Mouse (Mus musculus): ENCODE measurements at regions not wholly inside any gene's neighbourhood (a gene's known extent, or its start where the extent isn't known, plus 50 kb on each side); places are given as distances from the start of the nearest gene placed in this dataset.

DNA sequence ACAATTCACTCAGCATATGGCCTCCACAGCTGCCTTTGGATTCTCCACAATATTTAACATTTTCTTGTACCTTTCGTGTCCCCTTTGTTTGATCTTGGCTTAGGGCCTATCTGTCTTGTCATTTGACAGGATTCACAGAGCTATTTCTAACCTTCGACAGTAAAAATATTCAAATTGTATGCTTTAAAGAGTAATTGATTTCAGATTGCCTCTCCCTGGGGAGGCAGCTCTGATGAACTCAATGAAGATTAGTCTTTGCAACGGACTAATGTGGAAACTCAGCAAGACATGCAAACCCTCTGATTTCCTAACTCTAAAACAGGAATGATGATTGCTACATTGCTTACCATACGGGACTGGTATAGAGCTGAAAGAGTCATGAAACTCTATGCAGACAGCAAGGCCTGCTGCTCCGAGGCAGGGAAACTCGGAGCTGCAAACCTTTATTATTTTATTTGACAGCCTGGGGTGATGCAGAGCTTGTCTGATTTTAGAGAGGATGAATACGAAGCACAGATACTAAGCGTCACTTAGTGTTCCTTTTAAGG, 67.2 kb upstream of the Cd28 start:
- peaks cover 18% of the 10 kb centered on the region for H3K4me1 ChIP-seq (replicated peaks)
- no peaks in the 10 kb centered on the region for H3K9me3 ChIP-seq
- no peak overlapping the region for H3K9ac ChIP-seq (replicated peaks)
- no peak overlapping the region for H3K4me2 ChIP-seq (replicated peaks)
- no peak overlapping the region for H3K4me3 ChIP-seq (replicated peaks)
- H3K27ac ChIP-seq: no peak overlapping the region
- H3K36me3 ChIP-seq: no peaks in the 10 kb centered on the region
- no peaks in the 10 kb centered on the region for H3K27me3 ChIP-seq
- no peak for ATAC-seq
- 61% methylated on average over 8 of the region's 8 CpGs for WGBS

DNA sequence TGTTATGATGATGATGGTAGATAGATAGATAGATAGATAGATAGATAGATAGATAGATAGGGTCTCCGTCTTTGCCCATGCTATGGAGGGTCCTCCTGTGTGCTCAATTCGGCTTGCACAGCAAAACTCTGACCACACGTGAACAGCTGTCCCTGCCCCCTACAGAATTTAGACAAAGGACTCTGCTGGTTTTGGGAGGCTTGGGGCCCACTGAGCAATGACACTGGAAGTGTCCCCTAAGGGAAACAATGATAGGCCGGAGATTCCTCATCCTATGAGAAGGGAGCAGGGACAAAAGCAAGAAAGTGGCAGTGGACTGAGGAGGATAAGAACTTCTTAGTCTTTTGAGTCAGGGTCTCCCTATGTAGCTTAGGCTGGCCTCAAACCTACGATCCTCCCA, 69.8 kb upstream of the Cd28 start:
- H3K9ac ChIP-seq (replicated peaks): no peak overlapping the region
- no peaks in the 10 kb centered on the region for H3K9me3 ChIP-seq
- no peak overlapping the region for H3K4me2 ChIP-seq (replicated peaks)
- H3K4me3 ChIP-seq (replicated peaks): no peak overlapping the region
- no peak overlapping the region for H3K27ac ChIP-seq
- WGBS: 66% methylated on average over 5 of the region's 5 CpGs
- ATAC-seq: no peak
- H3K4me1 ChIP-seq (replicated peaks): peaks cover 18% of the 10 kb centered on the region
- no peaks in the 10 kb centered on the region for H3K27me3 ChIP-seq
- no peaks in the 10 kb centered on the region for H3K36me3 ChIP-seq

DNA sequence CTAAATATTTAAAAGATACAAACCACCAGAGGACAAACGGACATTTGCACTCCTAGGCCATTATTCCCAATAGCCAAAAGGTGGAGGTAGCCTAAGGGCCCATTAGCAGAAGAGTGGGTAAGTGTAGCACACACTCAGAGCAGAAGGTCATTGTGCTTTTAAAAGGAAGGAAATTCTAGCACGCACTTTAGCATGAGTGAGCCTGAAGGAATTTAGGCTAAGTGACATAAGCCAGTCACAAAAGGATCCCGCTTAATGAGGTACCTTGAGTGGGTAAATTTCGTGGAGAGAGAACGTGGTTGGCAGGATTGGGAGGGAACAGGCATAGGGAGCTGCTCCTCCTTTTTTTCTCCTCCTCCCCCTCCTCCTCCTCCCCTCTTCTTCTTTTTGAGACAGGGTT, 70.4 kb upstream of the Cd28 start:
- Histone ChIP-seq H3K4me2 (replicated peaks) (no peak overlapping the region), H3K9me3 (no peaks in the 10 kb centered on the region), H3K9ac (replicated peaks) (no peak overlapping the region), H3K27me3 (no peaks in the 10 kb centered on the region), H3K27ac (no peak overlapping the region), H3K4me3 (replicated peaks) (no peak overlapping the region), H3K4me1 (replicated peaks) (peaks cover 18% of the 10 kb centered on the region), H3K36me3 (no peaks in the 10 kb centered on the region)
- WGBS: 50% methylated on average over 5 of the region's 5 CpGs
- ATAC-seq: no peak

DNA sequence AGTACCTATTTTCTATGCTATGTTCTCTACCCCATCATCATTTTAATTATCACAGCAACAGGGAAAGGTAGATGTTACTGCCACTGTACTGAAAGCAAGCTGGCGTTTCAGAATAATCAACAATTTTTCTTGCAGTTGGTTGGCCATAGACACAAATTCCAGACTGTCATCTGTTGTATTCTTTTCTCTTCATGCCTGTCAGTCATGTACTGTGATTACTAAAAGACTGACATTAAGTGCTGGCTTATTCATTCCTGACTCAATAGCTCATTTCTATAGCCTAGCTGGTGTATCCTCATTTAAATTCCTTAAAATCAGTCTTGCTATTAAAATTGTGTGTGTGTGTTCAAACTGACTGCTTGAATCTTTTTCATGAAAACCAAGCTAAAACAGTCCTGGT, 71.4 kb upstream of the Cd28 start:
- H3K9ac ChIP-seq (replicated peaks): no peak overlapping the region
- H3K4me3 ChIP-seq (replicated peaks): no peak overlapping the region
- no peak overlapping the region for H3K4me2 ChIP-seq (replicated peaks)
- ATAC-seq: no peak
- WGBS: 25% methylated on average over 1 of the region's 1 CpGs
- H3K4me1 ChIP-seq (replicated peaks): peaks cover 18% of the 10 kb centered on the region
- no peak overlapping the region for H3K27ac ChIP-seq
- H3K27me3 ChIP-seq: no peaks in the 10 kb centered on the region
- no peaks in the 10 kb centered on the region for H3K36me3 ChIP-seq
- H3K9me3 ChIP-seq: no peaks in the 10 kb centered on the region

DNA sequence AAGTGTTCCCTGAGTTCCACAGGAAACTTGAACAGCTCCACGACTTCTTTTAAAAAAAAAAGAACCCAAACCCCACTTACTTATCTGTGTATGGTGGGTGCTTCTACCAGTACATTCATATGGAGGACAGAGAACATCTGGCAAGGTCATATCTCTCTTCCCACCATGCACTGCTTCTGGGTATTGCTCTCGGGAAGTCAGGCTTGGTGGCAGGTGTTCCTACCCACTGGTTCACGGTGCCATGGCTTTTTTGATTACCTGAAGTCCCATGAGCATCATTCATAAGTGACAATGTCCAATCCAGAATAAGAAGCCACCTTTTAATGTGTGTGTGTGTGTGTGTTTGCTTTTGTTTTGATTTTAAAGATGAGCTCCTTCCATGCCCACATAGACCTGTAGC, 73.8 kb upstream of the Cd28 start:
- H3K9ac ChIP-seq (replicated peaks): no peak overlapping the region
- H3K4me2 ChIP-seq (replicated peaks): no peak overlapping the region
- 71% methylated on average over 3 of the region's 3 CpGs for WGBS
- H3K4me3 ChIP-seq (replicated peaks): no peak overlapping the region
- no peaks in the 10 kb centered on the region for H3K9me3 ChIP-seq
- no peaks in the 10 kb centered on the region for H3K27me3 ChIP-seq
- peaks cover 8% of the 10 kb centered on the region for H3K4me1 ChIP-seq (replicated peaks)
- H3K36me3 ChIP-seq: no peaks in the 10 kb centered on the region
- H3K27ac ChIP-seq: no peak overlapping the region
- ATAC-seq: no peak

DNA sequence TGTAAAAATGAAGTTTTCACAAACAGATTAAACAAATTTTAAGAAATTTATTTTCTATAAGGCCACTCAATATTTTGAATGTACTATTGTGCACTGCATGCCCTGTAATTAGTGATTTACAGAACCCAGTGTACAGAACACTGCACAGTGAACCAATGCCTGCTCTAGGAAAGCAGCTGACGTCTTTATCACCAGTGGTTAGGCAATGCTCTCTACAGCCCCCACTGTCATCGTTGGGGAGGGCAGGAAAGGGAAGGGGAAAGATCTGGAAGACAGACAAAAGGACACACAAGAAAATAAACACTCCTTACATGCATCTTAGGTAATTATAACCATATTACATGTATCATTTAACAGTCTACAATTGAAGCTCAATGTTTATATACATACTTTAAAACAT, 74.4 kb upstream of the Cd28 start:
- Histone ChIP-seq H3K4me3 (replicated peaks) (no peak overlapping the region), H3K27me3 (no peaks in the 10 kb centered on the region), H3K36me3 (no peaks in the 10 kb centered on the region), H3K9me3 (no peaks in the 10 kb centered on the region), H3K4me1 (replicated peaks) (peaks cover 8% of the 10 kb centered on the region), H3K9ac (replicated peaks) (no peak overlapping the region), H3K27ac (no peak overlapping the region), H3K4me2 (replicated peaks) (no peak overlapping the region)
- no peak for ATAC-seq
- WGBS: 54% methylated on average over 2 of the region's 2 CpGs

DNA sequence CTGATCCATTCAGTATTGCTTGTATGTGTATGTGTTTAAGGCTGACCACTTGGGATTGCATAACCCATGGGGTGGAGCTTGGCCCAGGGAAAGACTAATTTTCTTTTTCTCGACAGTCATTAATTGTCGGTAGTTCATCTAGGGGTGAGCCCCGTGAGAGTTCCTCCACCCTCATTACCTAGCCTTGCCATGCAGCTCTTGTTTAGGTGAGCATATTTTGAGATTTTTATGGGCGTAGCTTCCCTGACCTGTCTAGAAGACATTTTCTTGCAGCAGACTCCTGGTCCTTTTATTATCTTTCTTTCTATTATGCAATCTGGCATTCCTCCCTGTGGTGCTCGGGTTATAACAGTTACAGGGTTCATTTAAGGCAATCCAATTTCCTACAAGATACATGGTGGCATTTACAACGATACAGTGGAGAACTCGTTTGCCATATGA, 74.4 kb upstream of the Raph1 start:
- WGBS: 67% methylated on average over 7 of the region's 7 CpGs
- no peaks in the 10 kb centered on the region for H3K36me3 ChIP-seq
- H3K4me3 ChIP-seq (replicated peaks): no peak overlapping the region
- H3K4me2 ChIP-seq (replicated peaks): no peak overlapping the region
- no peak overlapping the region for H3K9ac ChIP-seq (replicated peaks)
- no peak for ATAC-seq
- no peak overlapping the region for H3K27ac ChIP-seq
- no peaks in the 10 kb centered on the region for H3K9me3 ChIP-seq
- no peaks in the 10 kb centered on the region for H3K27me3 ChIP-seq
- H3K4me1 ChIP-seq (replicated peaks): peaks cover 8% of the 10 kb centered on the region

DNA sequence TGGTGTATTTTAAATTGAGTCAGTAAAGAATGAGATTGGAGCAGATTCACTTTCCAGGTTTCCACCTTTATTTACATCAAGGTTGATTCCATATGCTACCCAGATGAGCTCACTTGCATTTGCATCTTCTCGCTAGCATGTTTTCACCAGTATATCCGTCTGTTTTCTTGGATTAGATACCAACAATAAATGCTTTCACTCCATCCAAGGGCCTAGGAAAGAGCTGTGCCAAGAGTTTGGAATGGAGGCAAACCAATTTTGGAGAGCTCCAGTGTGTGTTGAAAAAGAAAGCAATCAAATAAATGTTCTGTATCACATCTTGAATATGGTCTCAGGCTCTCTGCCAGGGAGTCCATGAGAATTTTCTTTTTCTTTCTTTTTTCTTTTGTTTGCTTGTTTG, 72.6 kb upstream of the Raph1 start:
- Histone ChIP-seq H3K27me3 (no peaks in the 10 kb centered on the region), H3K36me3 (no peaks in the 10 kb centered on the region), H3K27ac (no peak overlapping the region), H3K4me3 (replicated peaks) (no peak overlapping the region), H3K4me1 (replicated peaks) (no peaks in the 10 kb centered on the region; the same call in 1 of the 2 replicates), H3K4me2 (replicated peaks) (no peak overlapping the region), H3K9me3 (no peaks in the 10 kb centered on the region), H3K9ac (replicated peaks) (no peak overlapping the region)
- WGBS: 89% methylated on average over 2 of the region's 2 CpGs
- ATAC-seq: no peak

DNA sequence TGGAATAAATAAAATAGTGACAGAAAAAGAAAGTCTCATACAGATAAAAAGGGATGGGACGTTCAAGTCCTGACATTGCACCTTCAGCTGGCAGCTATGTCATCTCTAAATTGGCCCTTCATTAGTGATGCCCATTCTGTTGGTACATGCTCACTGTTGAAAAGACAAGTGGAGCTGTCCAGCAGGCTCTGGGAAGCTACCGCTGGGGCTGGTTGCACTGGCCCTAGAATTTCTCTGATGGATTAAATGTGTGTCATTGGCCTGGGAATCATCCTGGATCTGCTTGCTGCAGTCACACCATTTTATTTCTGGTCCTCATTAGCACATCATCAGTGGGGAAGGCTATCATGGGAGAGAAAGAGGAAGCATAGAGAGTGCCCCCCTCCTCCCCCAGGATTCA, 72.2 kb upstream of the Raph1 start:
- H3K36me3 ChIP-seq: no peaks in the 10 kb centered on the region
- no peaks in the 10 kb centered on the region; the same call in 1 of the 2 replicates for H3K4me1 ChIP-seq (replicated peaks)
- no peak for ATAC-seq
- no peak overlapping the region for H3K9ac ChIP-seq (replicated peaks)
- H3K4me2 ChIP-seq (replicated peaks): no peak overlapping the region
- no peak overlapping the region for H3K27ac ChIP-seq
- no peaks in the 10 kb centered on the region for H3K9me3 ChIP-seq
- H3K4me3 ChIP-seq (replicated peaks): no peak overlapping the region
- H3K27me3 ChIP-seq: no peaks in the 10 kb centered on the region
- WGBS: 75% methylated on average over 2 of the region's 2 CpGs

DNA sequence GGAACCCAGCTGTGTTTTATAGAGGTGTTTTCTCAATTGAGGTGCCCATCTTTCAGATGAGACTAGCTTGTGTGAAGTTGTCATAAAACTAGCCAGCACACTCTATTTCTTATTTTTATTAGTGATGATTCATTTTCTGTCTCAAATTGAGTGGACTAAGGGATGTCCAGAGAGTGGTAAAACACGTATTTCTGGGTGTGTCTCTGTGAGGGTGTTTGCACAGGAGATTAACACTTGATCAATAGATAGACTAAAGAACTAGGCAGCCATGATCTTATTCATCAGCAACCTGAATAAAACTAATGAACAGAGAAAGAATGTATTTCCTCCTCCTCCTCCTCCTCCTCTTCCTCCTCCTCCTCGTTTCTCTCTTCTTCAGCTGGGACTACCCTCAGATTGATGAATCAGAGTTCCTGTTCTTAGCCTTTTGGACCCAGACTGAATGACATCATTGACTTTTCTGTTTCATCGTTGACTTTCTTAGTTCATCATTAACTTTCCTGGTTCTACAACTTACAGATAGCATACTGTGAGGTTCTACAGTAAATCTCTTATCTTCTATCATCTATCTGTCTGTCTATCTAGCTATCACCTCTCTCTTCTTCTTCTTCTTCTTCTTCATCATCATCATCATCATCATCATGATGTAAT, 70.0 kb upstream of the Raph1 start:
- H3K4me3 ChIP-seq (replicated peaks): no peak overlapping the region
- no peaks in the 10 kb centered on the region for H3K36me3 ChIP-seq
- no peak overlapping the region for H3K9ac ChIP-seq (replicated peaks)
- no peaks in the 10 kb centered on the region for H3K9me3 ChIP-seq
- no peaks in the 10 kb centered on the region for H3K27me3 ChIP-seq
- no peak overlapping the region for H3K4me2 ChIP-seq (replicated peaks)
- H3K4me1 ChIP-seq (replicated peaks): no peaks in the 10 kb centered on the region; the same call in 1 of the 2 replicates
- 76% methylated on average over 3 of the region's 3 CpGs for WGBS
- ATAC-seq: no peak
- H3K27ac ChIP-seq: no peak overlapping the region

DNA sequence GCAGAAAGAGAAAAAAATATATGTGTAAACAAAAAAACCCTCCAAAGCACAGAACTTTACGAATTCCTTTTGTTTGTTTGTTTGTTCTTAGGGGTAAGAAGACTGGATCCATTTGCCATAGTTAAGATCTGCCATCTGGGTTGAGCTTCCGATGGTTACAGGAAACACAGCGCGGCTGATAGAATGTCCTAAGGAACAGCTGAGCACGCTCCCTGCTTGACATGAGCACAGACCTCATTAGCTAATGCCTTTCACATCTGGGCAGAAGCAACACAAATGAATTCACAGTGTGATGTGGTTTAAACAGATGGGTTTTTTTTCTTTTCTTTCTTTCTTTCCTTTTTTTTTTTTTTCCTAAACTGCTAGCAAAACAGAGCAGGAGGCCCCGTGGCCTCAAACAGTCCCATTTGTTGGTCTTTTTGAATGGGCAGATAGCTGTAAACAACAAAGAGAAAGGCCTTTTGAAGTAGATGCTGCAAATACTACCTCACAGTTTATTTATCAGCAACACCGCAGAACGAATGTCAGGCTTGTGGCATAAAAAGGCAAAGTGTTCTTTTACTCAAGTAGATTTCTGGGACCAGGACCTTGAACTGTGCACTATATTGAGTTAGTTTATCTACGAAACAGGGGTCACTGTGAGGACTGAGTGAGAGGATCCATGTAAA, 61.0 kb upstream of the Raph1 start:
- no peaks in the 10 kb centered on the region for H3K9me3 ChIP-seq
- H3K36me3 ChIP-seq: no peaks in the 10 kb centered on the region
- H3K27me3 ChIP-seq: no peaks in the 10 kb centered on the region
- no peak for ATAC-seq
- H3K27ac ChIP-seq: no peak overlapping the region
- H3K9ac ChIP-seq (replicated peaks): no peak overlapping the region
- H3K4me2 ChIP-seq (replicated peaks): no peak overlapping the region
- no peak overlapping the region for H3K4me3 ChIP-seq (replicated peaks)
- WGBS: 23% methylated on average over 9 of the region's 9 CpGs
- peaks cover 25% of the 10 kb centered on the region for H3K4me1 ChIP-seq (replicated peaks)

DNA sequence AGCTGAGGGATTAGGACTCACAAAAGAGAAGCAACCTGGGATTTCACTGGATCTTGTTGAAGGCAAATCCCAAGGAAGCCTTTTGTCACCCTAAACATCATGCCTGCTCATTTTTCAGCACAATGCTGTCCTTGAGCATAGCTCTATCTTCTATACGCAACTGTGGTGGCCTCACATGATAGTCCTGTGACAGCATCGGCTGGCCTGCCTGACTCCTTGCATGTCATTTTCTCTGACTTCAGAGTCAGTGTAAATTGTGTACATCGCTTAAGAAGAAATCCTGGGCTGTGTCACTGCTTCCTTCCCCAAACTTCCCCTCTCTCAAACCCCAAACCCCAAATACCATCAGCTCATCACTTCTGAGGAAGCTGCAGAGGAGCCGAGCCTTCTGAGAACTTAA, 60.5 kb upstream of the Raph1 start:
- H3K4me2 ChIP-seq (replicated peaks): no peak overlapping the region
- H3K9me3 ChIP-seq: no peaks in the 10 kb centered on the region
- 17% methylated on average over 4 of the region's 4 CpGs for WGBS
- H3K27ac ChIP-seq: 0 out of 2 replicates have a peak overlapping the region, but pooled peaks have one; percentile 3
- no peak overlapping the region for H3K9ac ChIP-seq (replicated peaks)
- no peak overlapping the region for H3K4me3 ChIP-seq (replicated peaks)
- H3K36me3 ChIP-seq: no peaks in the 10 kb centered on the region
- peaks cover 25% of the 10 kb centered on the region for H3K4me1 ChIP-seq (replicated peaks)
- H3K27me3 ChIP-seq: no peaks in the 10 kb centered on the region
- peak; percentile 37; the same call in 1 of the 2 replicates for ATAC-seq

Data from midbrain, embryonic 13.5 days (tissue).